Mouse (Mus musculus) lung, adult 2 months (tissue): ENCODE data around the gene Utrn. TPM values are rescaled to one million over a fixed set of nuclear protein-coding genes. Genes with fewer than 3 reads are reported as not detected.

Experiments
- DNase-seq: peaks from one replicate; pipeline ENCODE4 v3.0.0; 2022
- H3K4me1 ChIP-seq: fragments of 200-500 bp; 2 replicates; pipeline ENCODE4 v1.6.1; 2011; ENCODE audit warnings: low read length; ENCODE audit not compliant: control insufficient read depth, insufficient read depth
- H3K4me3 ChIP-seq: fragments of 200-500 bp; replicated peaks from 2 replicates; pipeline ENCODE3; 2011; ENCODE audit warnings: low read depth, mild to moderate bottlenecking, control low read depth, low read length; ENCODE audit errors: extremely low read depth
- CTCF ChIP-seq: fragments of 200-500 bp; IDR thresholded peaks from 2 replicates; pipeline ENCODE4 v1.5.1; 2011; ENCODE audit warnings: mild to moderate bottlenecking, low read length, control low read depth; ENCODE audit not compliant: insufficient read depth
- POLR2A ChIP-seq: fragments of 200-500 bp; IDR thresholded peaks from 2 replicates; pipeline ENCODE4 v1.6.1; 2011; ENCODE audit warnings: low read depth, mild to moderate bottlenecking, control low read depth, low read length, borderline replicate concordance; ENCODE audit errors: extremely low read depth
- WGBS: fragments of 180-500 bp; shearing (Covaris S2); methylation state at CpG from one replicate; pipeline ENCODE4 v1.1.7; 2018; 5-methylcytosine and 5-hydroxymethylcytosine counted together
- polyA plus RNA-seq: library from polyadenylated mRNA; depleted of rRNA; stranded (reverse); fragments of >200 nt; gene quantifications from 2 replicates; pipeline ENCODE4 v1.2.3, GENCODE M21; 2012; rRNA removed

The Utrn gene
- 47.7 and 59.1 TPM in 2 replicates for polyA plus RNA-seq

DNA sequence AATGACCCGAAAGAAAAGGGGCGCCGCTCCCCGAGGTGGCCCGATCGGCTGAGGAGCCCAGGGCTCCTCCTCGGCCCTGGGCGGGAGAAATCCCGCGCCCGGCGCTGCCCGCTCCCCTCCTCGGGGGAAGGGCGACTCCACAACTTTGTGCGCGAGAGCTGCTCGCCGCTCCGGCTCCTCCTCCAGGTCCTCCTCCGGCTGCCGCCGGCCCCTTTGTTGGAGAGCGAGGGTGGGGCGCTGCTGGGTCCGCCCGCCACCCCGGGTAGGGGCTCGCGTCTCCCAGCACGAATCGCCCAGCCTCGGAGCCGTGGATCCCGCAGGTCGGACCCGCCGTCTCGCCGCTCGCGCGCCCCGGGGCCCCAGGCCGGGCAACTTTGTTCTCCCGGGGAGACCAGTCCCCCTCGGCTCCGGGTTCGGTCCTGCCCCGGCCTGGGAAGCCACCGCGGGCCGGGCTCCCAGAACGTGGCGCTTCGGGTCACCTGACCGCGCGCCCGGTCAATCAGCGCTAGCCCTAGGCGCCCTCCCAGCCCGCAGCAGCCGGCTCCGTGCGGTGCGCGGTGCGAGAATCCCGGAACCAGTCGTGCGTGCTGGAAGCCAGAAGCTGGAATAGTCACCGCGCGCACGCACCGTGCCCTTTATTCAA, at the start of gene Utrn:
Gene Utrn (minus strand): TSS at position 337 of the 643 bp plus-strand sequence.
- WGBS = under 1% methylated on average over 65 of the region's 77 CpGs
- Histone ChIP-seq H3K4me3 (peak within 1 kb of the TSS; percentile 80), H3K4me1 (no peaks in the 10 kb centered on the region; the same call in 1 of the 2 replicates)
- no peak for TF ChIP-seq CTCF
- TF ChIP-seq POLR2A = peak; percentile 83
- peak; percentile 90 for DNase-seq

DNA sequence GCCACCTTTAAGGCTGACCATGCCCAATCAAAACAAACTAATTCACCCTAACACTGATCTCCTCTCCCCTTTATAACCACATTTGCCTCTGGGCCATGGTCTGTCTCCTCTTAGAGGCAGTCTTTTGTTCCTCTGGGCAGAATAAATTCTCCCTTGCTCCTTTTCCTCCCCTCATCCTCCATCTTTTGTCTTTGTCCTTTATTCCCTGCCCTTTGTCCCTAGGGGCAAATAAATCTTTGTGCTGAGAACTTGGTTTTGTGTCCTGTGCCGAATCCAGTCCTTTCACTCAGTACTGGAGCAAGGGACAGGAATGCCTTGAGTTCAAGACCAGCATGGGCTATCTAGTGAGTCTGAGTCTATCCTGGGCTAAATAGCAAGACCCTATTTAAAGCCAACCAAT, 48.5 kb upstream of the Utrn start:
- TF ChIP-seq CTCF (no peak), POLR2A (no peak)
- WGBS = 93% methylated on average over 1 of the region's 1 CpGs
- no peak for DNase-seq
- Histone ChIP-seq H3K4me1 (no peaks in the 10 kb centered on the region; the same call in 1 of the 2 replicates), H3K4me3 (no peak overlapping the region)

- H3K4me3 ChIP-seq = no peak overlapping the region
- DNase-seq = no peak
- TF ChIP-seq CTCF (no peak), POLR2A (no peak)
- WGBS = 82% methylated on average over 6 of the region's 6 CpGs
- no peaks in the 10 kb centered on the region; the same call in 1 of the 2 replicates for H3K4me1 ChIP-seq
Observed at GRCm38 (mm10) chr10:12916376-12916775, 47.2 kb upstream of the Utrn start.

GRCm38 (mm10) chr10:12915826-12916225, 46.7 kb upstream of the Utrn start:
- DNase-seq = no peak
- TF ChIP-seq POLR2A = no peak
- WGBS = 71% methylated on average over 7 of the region's 7 CpGs
- no peak overlapping the region for H3K4me3 ChIP-seq
- no peaks in the 10 kb centered on the region; the same call in 1 of the 2 replicates for H3K4me1 ChIP-seq

GRCm38 (mm10) chr10:12914203-12914602, 45.0 kb upstream of the Utrn start:
- WGBS = 100% methylated on average over 1 of the region's 1 CpGs
- Histone ChIP-seq H3K4me1 (no peaks in the 10 kb centered on the region; the same call in 1 of the 2 replicates), H3K4me3 (no peak overlapping the region)
- no peak for DNase-seq
- TF ChIP-seq CTCF (no peak), POLR2A (no peak)

- TF ChIP-seq POLR2A (no peak), CTCF (no peak)
- peak; percentile 23 for DNase-seq
Observed at GRCm38 (mm10) chr10:12911981-12912530, 42.9 kb upstream of the Utrn start.

DNA sequence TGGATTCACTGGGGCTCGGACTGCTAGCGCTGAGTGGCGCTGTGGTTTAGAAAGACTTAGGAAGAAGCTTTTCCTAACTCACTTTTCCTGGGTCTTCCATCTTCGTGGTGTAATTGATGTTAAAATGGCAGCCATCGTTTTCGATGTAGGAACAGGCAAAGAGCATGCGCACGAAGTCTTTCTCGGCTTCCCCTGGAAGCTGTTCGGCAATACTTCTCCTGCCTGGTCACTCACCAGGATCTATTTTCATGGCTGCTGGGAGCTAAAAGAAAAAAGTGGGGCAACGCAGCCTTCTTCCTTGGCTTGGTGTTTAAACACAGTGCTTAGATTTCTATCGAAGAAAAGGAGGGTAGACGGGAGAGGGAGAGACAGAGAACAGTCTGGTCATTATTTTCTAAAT, 42.3 kb upstream of the Utrn start:
- DNase-seq = no peak
- 82% methylated on average over 13 of the region's 13 CpGs for WGBS
- TF ChIP-seq CTCF (no peak), POLR2A (no peak)
- Histone ChIP-seq H3K4me1 (no peaks in the 10 kb centered on the region), H3K4me3 (no peak overlapping the region)

More at GRCm38 (mm10) chr10:12911981-12912530, 42.9 kb upstream of the Utrn start:
- Histone ChIP-seq H3K4me1 (no peaks in the 10 kb centered on the region), H3K4me3 (peak overlapping the region; percentile 39)
- 9% methylated on average over 11 of the region's 11 CpGs for WGBS

- H3K4me3 ChIP-seq = no peak overlapping the region
- no peaks in the 10 kb centered on the region for H3K4me1 ChIP-seq
- TF ChIP-seq POLR2A (no peak), CTCF (no peak)
- DNase-seq = no peak
- 92% methylated on average over 2 of the region's 2 CpGs for WGBS
Observed at GRCm38 (mm10) chr10:12909891-12910290, 40.7 kb upstream of the Utrn start.

DNA sequence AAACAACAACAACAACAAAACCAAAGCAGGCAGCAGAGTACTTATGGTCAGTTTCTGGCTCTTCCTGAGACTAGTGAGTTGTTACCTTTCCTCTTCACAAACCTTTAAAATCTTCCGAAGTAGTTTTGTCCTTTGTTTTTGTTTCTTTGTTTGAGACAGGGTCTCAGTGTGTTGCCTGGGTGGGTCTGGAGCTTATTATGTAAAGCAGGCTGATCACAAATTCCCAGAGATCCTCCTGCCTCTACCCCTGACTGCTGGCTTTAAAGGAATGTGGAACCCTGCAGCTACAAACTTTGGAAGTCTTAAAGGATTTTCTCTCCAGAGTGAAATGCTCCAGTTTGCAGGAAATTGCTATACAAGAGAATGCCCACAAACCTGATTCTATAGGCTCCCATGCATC, 40.0 kb upstream of the Utrn start:
- TF ChIP-seq POLR2A = no peak
- no peak overlapping the region for H3K4me3 ChIP-seq
- WGBS = 76% methylated on average over 1 of the region's 1 CpGs
- no peak for DNase-seq
- H3K4me1 ChIP-seq = no peaks in the 10 kb centered on the region

- TF ChIP-seq POLR2A (no peak), CTCF (no peak)
- no peak for DNase-seq
- 68% methylated on average over 5 of the region's 5 CpGs for WGBS
- Histone ChIP-seq H3K4me3 (no peak overlapping the region), H3K4me1 (no peaks in the 10 kb centered on the region)
Observed at GRCm38 (mm10) chr10:12904140-12904528, 35.0 kb upstream of the Utrn start.
